Mouse (Mus musculus) midbrain, embryonic 16.5 days (tissue): ENCODE results near the gene Accsl. TPM values are rescaled to one million over a fixed set of nuclear protein-coding genes. Genes with fewer than 3 reads are reported as not detected.
A peak's percentile ranks its signal among the peaks of the same experiment; 100 is the strongest.

Experiments used
- ATAC-seq: fragments of 200-750 bp; cut with Nextera tagmentation; 2 replicates; pipeline ENCODE4 v1.8.0; 2017; ENCODE audit warnings: moderate TSS enrichment
- H3K27ac ChIP-seq: fragments of 300-500 bp; sonication (generic); 2 replicates; pipeline ENCODE4 v1.5.1; 2014; ENCODE audit warnings: mild to moderate bottlenecking, low read length, mixed read lengths
- H3K27me3 ChIP-seq: fragments of 300-500 bp; sonication (generic); 2 replicates; pipeline ENCODE4 v1.6.1; 2014; ENCODE audit warnings: low read depth, low read length, mixed read lengths; ENCODE audit not compliant: control insufficient read depth, insufficient read depth
- H3K36me3 ChIP-seq: fragments of 300-500 bp; sonication (generic); 2 replicates; pipeline ENCODE4 v1.6.1; 2014; ENCODE audit warnings: mild to moderate bottlenecking, low read length, moderate library complexity, mixed read lengths; ENCODE audit not compliant: control insufficient read depth, insufficient read depth
- H3K4me1 ChIP-seq: fragments of 300-500 bp; sonication (generic); 2 replicates; pipeline ENCODE4 v1.6.1; 2014; ENCODE audit warnings: mild to moderate bottlenecking, low read length, mixed read lengths; ENCODE audit not compliant: control insufficient read depth, insufficient read depth
- H3K4me2 ChIP-seq: fragments of 300-500 bp; sonication (generic); 2 replicates; pipeline ENCODE4 v1.6.1; 2014; ENCODE audit warnings: mild to moderate bottlenecking, low read length, mixed read lengths
- H3K4me3 ChIP-seq: fragments of 300-500 bp; sonication (generic); 2 replicates; pipeline ENCODE4 v1.5.1; 2014; ENCODE audit warnings: low read depth, mild to moderate bottlenecking, low read length, moderate library complexity, mixed read lengths
- H3K9ac ChIP-seq: fragments of 300-500 bp; sonication (generic); 2 replicates; pipeline ENCODE4 v1.6.1; 2014; ENCODE audit warnings: low read depth, low read length, mixed read lengths
- H3K9me3 ChIP-seq: fragments of 300-500 bp; sonication (generic); replicated peaks from 2 replicates; pipeline ENCODE4 v1.6.1; 2014; ENCODE audit warnings: mild to moderate bottlenecking, low read length, mixed read lengths; ENCODE audit not compliant: control insufficient read depth, poor library complexity, severe bottlenecking
- WGBS: fragments of 180-500 bp; shearing (Covaris S2); extraction: QIAGEN DNeasy Blood & Tissue Kit; methylation state at CpG from one replicate; pipeline ENCODE4 v1.1.7; 2014; 5-methylcytosine and 5-hydroxymethylcytosine counted together
- polyA plus RNA-seq: library from polyadenylated mRNA; unstranded; fragments of >200 nt; fragmentation: Nextera tagmentation; extraction: Ambion mirVana; gene quantifications from 2 replicates; pipeline ENCODE4 v1.2.1, GENCODE M21; 2015

The Accsl gene
- 0.21 TPM in 1 of 2 replicates, not detected in the other for polyA plus RNA-seq

- Histone ChIP-seq H3K9ac (no peak within 1 kb of the TSS), H3K36me3 (no peaks in the 10 kb centered on the region), H3K27me3 (no peaks in the 10 kb centered on the region), H3K4me1 (peaks cover 4% of the 10 kb centered on the region), H3K4me2 (no peak within 1 kb of the TSS), H3K27ac (no peak within 1 kb of the TSS), H3K9me3 (no peaks in the 10 kb centered on the region), H3K4me3 (no peak within 1 kb of the TSS)
- 72% methylated on average over 7 of the region's 7 CpGs for WGBS
- no peak for ATAC-seq
Observed at GRCm38 (mm10) chr2:93869107-93869600, at the start of gene Accsl. TSS of gene Accsl (minus strand) at chr2:93869157.

GRCm38 (mm10) chr2:93913552-93913951, 44.6 kb upstream of the Accsl start:
- H3K27me3 ChIP-seq, result no peaks in the 10 kb centered on the region
- H3K9me3 ChIP-seq, result no peaks in the 10 kb centered on the region
- no peak for ATAC-seq
- H3K4me3 ChIP-seq, result no peak overlapping the region
- H3K27ac ChIP-seq, result no peak overlapping the region
- no peak overlapping the region for H3K4me2 ChIP-seq
- no peaks in the 10 kb centered on the region; the same call in 1 of the 2 replicates for H3K4me1 ChIP-seq
- no peaks in the 10 kb centered on the region for H3K36me3 ChIP-seq
- no peak overlapping the region for H3K9ac ChIP-seq
- 94% methylated on average over 2 of the region's 2 CpGs for WGBS

GRCm38 (mm10) chr2:93911942-93912341, 43.0 kb upstream of the Accsl start:
- no peaks in the 10 kb centered on the region for H3K27me3 ChIP-seq
- no peak overlapping the region for H3K27ac ChIP-seq
- H3K9ac ChIP-seq, result no peak overlapping the region
- H3K4me1 ChIP-seq, result peaks cover 11% of the 10 kb centered on the region
- H3K4me2 ChIP-seq, result no peak overlapping the region
- no peak overlapping the region for H3K4me3 ChIP-seq
- no peak for ATAC-seq
- WGBS, result 86% methylated on average over 10 of the region's 10 CpGs
- no peaks in the 10 kb centered on the region for H3K9me3 ChIP-seq
- H3K36me3 ChIP-seq, result no peaks in the 10 kb centered on the region

GRCm38 (mm10) chr2:93909716-93910115, 40.8 kb upstream of the Accsl start:
- no peak overlapping the region for H3K27ac ChIP-seq
- no peaks in the 10 kb centered on the region for H3K9me3 ChIP-seq
- no peak for ATAC-seq
- no peak overlapping the region for H3K4me3 ChIP-seq
- H3K36me3 ChIP-seq, result no peaks in the 10 kb centered on the region
- H3K4me1 ChIP-seq, result peaks cover 14% of the 10 kb centered on the region
- no peak overlapping the region for H3K4me2 ChIP-seq
- no peaks in the 10 kb centered on the region for H3K27me3 ChIP-seq
- H3K9ac ChIP-seq, result no peak overlapping the region
- WGBS, result 70% methylated on average over 5 of the region's 5 CpGs

- H3K9ac ChIP-seq, result no peak overlapping the region
- H3K4me2 ChIP-seq, result no peak overlapping the region
- peaks cover 14% of the 10 kb centered on the region for H3K4me1 ChIP-seq
- 61% methylated on average over 9 of the region's 9 CpGs for WGBS
- no peaks in the 10 kb centered on the region for H3K36me3 ChIP-seq
- no peaks in the 10 kb centered on the region for H3K27me3 ChIP-seq
- peak overlapping the region; percentile 51; the same call in 1 of the 2 replicates for H3K27ac ChIP-seq
- ATAC-seq, result peak; percentile 49
- H3K9me3 ChIP-seq, result no peaks in the 10 kb centered on the region
- no peak overlapping the region for H3K4me3 ChIP-seq
Observed at GRCm38 (mm10) chr2:93907519-93908294, 38.8 kb upstream of the Accsl start.

GRCm38 (mm10) chr2:93906316-93906715, 37.4 kb upstream of the Accsl start:
- H3K36me3 ChIP-seq, result no peaks in the 10 kb centered on the region
- 29% methylated on average over 4 of the region's 4 CpGs for WGBS
- H3K27ac ChIP-seq, result no peak overlapping the region; the same call in 1 of the 2 replicates
- no peak overlapping the region for H3K4me3 ChIP-seq
- H3K4me1 ChIP-seq, result peaks cover 14% of the 10 kb centered on the region
- ATAC-seq, result no peak
- H3K27me3 ChIP-seq, result no peaks in the 10 kb centered on the region
- H3K9me3 ChIP-seq, result no peaks in the 10 kb centered on the region
- H3K4me2 ChIP-seq, result no peak overlapping the region
- no peak overlapping the region for H3K9ac ChIP-seq

GRCm38 (mm10) chr2:93903415-93903814, 34.5 kb upstream of the Accsl start:
- Histone ChIP-seq H3K4me1 (peaks cover 14% of the 10 kb centered on the region), H3K27ac (no peak overlapping the region), H3K4me3 (no peak overlapping the region), H3K36me3 (no peaks in the 10 kb centered on the region), H3K9me3 (no peaks in the 10 kb centered on the region), H3K9ac (no peak overlapping the region), H3K27me3 (no peaks in the 10 kb centered on the region), H3K4me2 (no peak overlapping the region)
- WGBS, result 73% methylated on average over 6 of the region's 6 CpGs
- no peak for ATAC-seq

GRCm38 (mm10) chr2:93902680-93903305, 33.8 kb upstream of the Accsl start:
- 78% methylated on average over 5 of the region's 5 CpGs for WGBS
- no peak for ATAC-seq

More at GRCm38 (mm10) chr2:93902680-93903305, 33.8 kb upstream of the Accsl start:
- Histone ChIP-seq H3K27me3 (no peaks in the 10 kb centered on the region), H3K4me3 (no peak overlapping the region), H3K4me1 (peaks cover 10% of the 10 kb centered on the region), H3K9me3 (no peaks in the 10 kb centered on the region), H3K9ac (no peak overlapping the region), H3K36me3 (no peaks in the 10 kb centered on the region), H3K4me2 (no peak overlapping the region), H3K27ac (no peak overlapping the region)
